Mouse (Mus musculus): ENCODE measurements around the gene Tnip1. TPM values are rescaled to one million over a fixed set of nuclear protein-coding genes. Genes with fewer than 3 reads are reported as not detected.

Gene Tnip1
- polyA plus RNA-seq, 1 experiment = 122 TPM

GRCm38 (mm10) chr11:54939501-54939900 is 23.2 kb downstream of the Tnip1 start:
- no peaks in the 10 kb centered on the region for H3K27me3 ChIP-seq (ENCODE audit: control insufficient read depth, insufficient read depth, low read length)
- peaks cover 66% of the 10 kb centered on the region for H3K4me1 ChIP-seq (ENCODE audit: control insufficient read depth, insufficient read depth, insufficient read length, low read length)
- TF ChIP-seq POLR2A (IDR thresholded peaks at IDR 0.05; ENCODE audit: low read depth, low read length) (no peak), CTCF (IDR thresholded peaks at IDR 0.05; ENCODE audit: extremely low read depth, insufficient read length, insufficient replicate concordance, low read depth, low read length) (no peak)
- peaks cover 45% of the 10 kb centered on the region for H3K36me3 ChIP-seq (ENCODE audit: control insufficient read depth, insufficient read depth, low read length)
- H3K4me3 ChIP-seq (ENCODE audit: low read depth, low read length) = no peak overlapping the region
- H3K27ac ChIP-seq (ENCODE audit: insufficient read depth, low read depth, low read length) = peak overlapping the region; percentile 99
- WGBS = 92% methylated on average over 8 of the region's 8 CpGs

- Histone ChIP-seq H3K36me3 (ENCODE audit: control insufficient read depth, insufficient read depth, low read length) (peaks cover 71% of the 10 kb centered on the region), H3K27me3 (ENCODE audit: control insufficient read depth, insufficient read depth, low read length) (no peaks in the 10 kb centered on the region), H3K4me1 (ENCODE audit: control insufficient read depth, insufficient read depth, insufficient read length, low read length) (peaks cover 47% of the 10 kb centered on the region), H3K27ac (ENCODE audit: insufficient read depth, low read depth, low read length) (peak overlapping the region; percentile 99), H3K4me3 (ENCODE audit: low read depth, low read length) (no peak overlapping the region)
- 25% methylated on average over 3 of the region's 3 CpGs for WGBS
- TF ChIP-seq CTCF (IDR thresholded peaks at IDR 0.05; ENCODE audit: extremely low read depth, insufficient read length, insufficient replicate concordance, low read depth, low read length) = no peak
- TF ChIP-seq POLR2A (IDR thresholded peaks at IDR 0.05; ENCODE audit: low read depth, low read length) = peak; percentile 54; the same call in 1 of the 2 replicates
Measured at GRCm38 (mm10) chr11:54936771-54937140, 26.0 kb downstream of the Tnip1 start.

GRCm38 (mm10) chr11:54936035-54936770 is 26.5 kb downstream of the Tnip1 start:
- H3K27me3 ChIP-seq (ENCODE audit: control insufficient read depth, insufficient read depth, low read length) = no peaks in the 10 kb centered on the region
- H3K27ac ChIP-seq (ENCODE audit: insufficient read depth, low read depth, low read length) = peak overlapping the region; percentile 99
- TF ChIP-seq POLR2A (IDR thresholded peaks at IDR 0.05; ENCODE audit: low read depth, low read length) (no peak), CTCF (IDR thresholded peaks at IDR 0.05; ENCODE audit: extremely low read depth, insufficient read length, insufficient replicate concordance, low read depth, low read length) (no peak)
- peak overlapping the region; percentile 11; the same call in 1 of the 2 replicates for H3K4me3 ChIP-seq (ENCODE audit: low read depth, low read length)
- WGBS = 17% methylated on average over 12 of the region's 12 CpGs
- H3K36me3 ChIP-seq (ENCODE audit: control insufficient read depth, insufficient read depth, low read length) = peaks cover 75% of the 10 kb centered on the region
- H3K4me1 ChIP-seq (ENCODE audit: control insufficient read depth, insufficient read depth, insufficient read length, low read length) = peaks cover 47% of the 10 kb centered on the region

- peaks cover 84% of the 10 kb centered on the region for H3K36me3 ChIP-seq (ENCODE audit: control insufficient read depth, insufficient read depth, low read length)
- WGBS = 92% methylated on average over 7 of the region's 7 CpGs
- H3K27ac ChIP-seq (ENCODE audit: insufficient read depth, low read depth, low read length) = no peak overlapping the region
- H3K27me3 ChIP-seq (ENCODE audit: control insufficient read depth, insufficient read depth, low read length) = no peaks in the 10 kb centered on the region
- TF ChIP-seq POLR2A (IDR thresholded peaks at IDR 0.05; ENCODE audit: low read depth, low read length) (no peak), CTCF (IDR thresholded peaks at IDR 0.05; ENCODE audit: extremely low read depth, insufficient read length, insufficient replicate concordance, low read depth, low read length) (no peak)
- H3K4me1 ChIP-seq (ENCODE audit: control insufficient read depth, insufficient read depth, insufficient read length, low read length) = peaks cover 38% of the 10 kb centered on the region
- H3K4me3 ChIP-seq (ENCODE audit: low read depth, low read length) = no peak overlapping the region
Measured at GRCm38 (mm10) chr11:54934198-54934597, 28.5 kb downstream of the Tnip1 start.

DNA sequence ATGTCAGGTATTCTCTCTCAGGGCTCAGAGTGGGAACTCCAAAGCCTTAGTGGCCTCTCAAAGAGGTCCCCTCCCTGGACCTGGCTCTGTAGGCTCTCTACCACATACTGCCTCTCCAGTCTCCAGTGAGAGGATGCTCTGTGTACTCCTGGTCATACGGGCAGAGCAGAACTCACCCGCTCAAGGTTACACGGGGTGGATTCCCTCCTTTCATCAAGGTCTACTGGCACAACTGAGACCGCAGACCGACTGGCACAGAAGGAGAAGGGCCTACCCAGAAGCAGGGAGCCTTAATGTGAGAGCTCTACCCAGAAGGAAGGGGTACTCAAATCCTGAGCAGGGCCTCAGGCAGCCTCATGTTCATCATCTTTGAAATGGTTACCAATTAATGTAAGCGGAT is 30.2 kb downstream of the Tnip1 start:
- Histone ChIP-seq H3K4me3 (ENCODE audit: low read depth, low read length) (no peak overlapping the region), H3K27ac (ENCODE audit: insufficient read depth, low read depth, low read length) (no peak overlapping the region), H3K36me3 (ENCODE audit: control insufficient read depth, insufficient read depth, low read length) (peaks cover 86% of the 10 kb centered on the region), H3K4me1 (ENCODE audit: control insufficient read depth, insufficient read depth, insufficient read length, low read length) (peaks cover 29% of the 10 kb centered on the region), H3K27me3 (ENCODE audit: control insufficient read depth, insufficient read depth, low read length) (no peaks in the 10 kb centered on the region)
- TF ChIP-seq CTCF (IDR thresholded peaks at IDR 0.05; ENCODE audit: extremely low read depth, insufficient read length, insufficient replicate concordance, low read depth, low read length) (no peak), POLR2A (IDR thresholded peaks at IDR 0.05; ENCODE audit: low read depth, low read length) (no peak)
- 91% methylated on average over 6 of the region's 6 CpGs for WGBS

- no peak for TF ChIP-seq POLR2A (IDR thresholded peaks at IDR 0.05; ENCODE audit: low read depth, low read length)
- TF ChIP-seq CTCF (IDR thresholded peaks at IDR 0.05; ENCODE audit: extremely low read depth, insufficient read length, insufficient replicate concordance, low read depth, low read length) = peak; percentile 63; the same call in 1 of the 2 replicates
- H3K27ac ChIP-seq (ENCODE audit: insufficient read depth, low read depth, low read length) = no peak overlapping the region
- H3K4me1 ChIP-seq (ENCODE audit: control insufficient read depth, insufficient read depth, insufficient read length, low read length) = peaks cover 19% of the 10 kb centered on the region
- no peaks in the 10 kb centered on the region for H3K27me3 ChIP-seq (ENCODE audit: control insufficient read depth, insufficient read depth, low read length)
- peaks cover 91% of the 10 kb centered on the region for H3K36me3 ChIP-seq (ENCODE audit: control insufficient read depth, insufficient read depth, low read length)
- 66% methylated on average over 5 of the region's 5 CpGs for WGBS
- H3K4me3 ChIP-seq (ENCODE audit: low read depth, low read length) = no peak overlapping the region
Measured at GRCm38 (mm10) chr11:54931405-54932093, 31.2 kb downstream of the Tnip1 start.

- TF ChIP-seq CTCF (IDR thresholded peaks at IDR 0.05; ENCODE audit: extremely low read depth, insufficient read length, insufficient replicate concordance, low read depth, low read length) (peak; percentile 88; the same call in 1 of the 2 replicates), POLR2A (IDR thresholded peaks at IDR 0.05; ENCODE audit: low read depth, low read length) (no peak)
- WGBS = 71% methylated on average over 7 of the region's 7 CpGs
- Histone ChIP-seq H3K27me3 (ENCODE audit: control insufficient read depth, insufficient read depth, low read length) (no peaks in the 10 kb centered on the region), H3K36me3 (ENCODE audit: control insufficient read depth, insufficient read depth, low read length) (peaks cover 93% of the 10 kb centered on the region), H3K27ac (ENCODE audit: insufficient read depth, low read depth, low read length) (peak overlapping the region; percentile 40), H3K4me1 (ENCODE audit: control insufficient read depth, insufficient read depth, insufficient read length, low read length) (peaks cover 12% of the 10 kb centered on the region), H3K4me3 (ENCODE audit: low read depth, low read length) (no peak overlapping the region)
Measured at GRCm38 (mm10) chr11:54930318-54930979, 32.3 kb downstream of the Tnip1 start.
